Mouse (Mus musculus) kidney, adult 2 months (tissue): ENCODE results near the gene Cox20.

ENCODE experiments used
- CTCF ChIP-seq: fragments of 200-500 bp; conservative IDR thresholded peaks from 2 replicates; pipeline ENCODE4 v1.5.1; 2011; ENCODE audit warnings: low read depth, mild to moderate bottlenecking, control low read depth, low read length, moderate library complexity, mixed read lengths; ENCODE audit not compliant: insufficient read depth, insufficient read length
- POLR2A ChIP-seq: fragments of 200-500 bp; IDR thresholded peaks from one replicate; pipeline ENCODE4 v1.6.1; 2011; ENCODE audit warnings: low read depth, low read length, control low read depth

DNA sequence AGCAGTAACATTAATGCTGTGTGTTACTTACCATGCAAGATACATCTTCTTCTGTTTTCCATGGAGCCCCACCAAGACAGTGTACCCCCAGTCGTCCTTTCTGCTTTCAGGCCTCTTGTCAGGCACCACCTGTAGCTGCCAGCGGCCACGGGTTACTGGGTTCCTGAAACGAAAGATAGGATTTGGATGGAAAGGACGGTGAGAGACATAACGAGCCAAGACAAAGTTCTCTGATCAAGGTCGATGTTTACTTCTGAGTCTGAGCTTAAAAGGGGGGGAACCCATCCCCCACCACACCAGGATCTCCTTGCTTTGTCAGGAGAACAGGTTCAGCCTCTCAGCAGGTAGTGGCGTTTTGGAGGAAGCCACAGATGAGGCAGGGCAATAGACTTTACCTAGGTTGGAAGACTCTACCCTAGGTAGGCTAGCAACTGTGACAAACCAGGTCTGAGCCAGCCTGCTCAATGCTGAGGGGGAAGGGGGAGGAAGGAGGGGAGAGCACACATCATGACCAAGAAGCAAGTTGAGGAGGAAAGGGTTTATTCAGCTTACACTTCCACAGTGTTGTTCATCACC, 31.2 kb upstream of the Cox20 start:
- TF ChIP-seq CTCF = no peak
- TF ChIP-seq POLR2A = no peak
